Mouse (Mus musculus): ENCODE results near the gene Rdh16f2.

GRCm38 (mm10) chr10:127891481-127891880, 25.2 kb downstream of the Rdh16f2 start:
- TF ChIP-seq EP300 (IDR thresholded peaks at IDR 0.05) (no peak), CTCF (IDR thresholded peaks at IDR 0.05) (no peak)
